Mouse (Mus musculus) embryonic facial prominence, embryonic 10.5 days (tissue): ENCODE measurements around the gene Fbxo40. TPM values are rescaled to one million over a fixed set of nuclear protein-coding genes. Genes with fewer than 3 reads are reported as not detected.

ENCODE experiments used
- DNase-seq: peaks from one replicate; pipeline ENCODE4 v3.0.0-alpha.2; 2017; ENCODE audit warnings: low spot score
- H3K27ac ChIP-seq: fragments of 300-500 bp; sonication (generic); replicated peaks from 2 replicates; pipeline ENCODE4 v1.5.1; 2016; ENCODE audit warnings: mild to moderate bottlenecking
- H3K27me3 ChIP-seq: fragments of 300-500 bp; sonication (generic); replicated peaks from 2 replicates; pipeline ENCODE4 v1.6.1; 2016; ENCODE audit warnings: low read depth, mild to moderate bottlenecking; ENCODE audit not compliant: poor library complexity, severe bottlenecking
- H3K36me3 ChIP-seq: fragments of 300-500 bp; sonication (generic); replicated peaks from 2 replicates; pipeline ENCODE4 v1.6.1; 2016; ENCODE audit warnings: mild to moderate bottlenecking, moderate library complexity
- H3K4me1 ChIP-seq: fragments of 300-500 bp; sonication (generic); 2 replicates; pipeline ENCODE4 v1.6.1; 2016
- H3K4me3 ChIP-seq: fragments of 300-500 bp; sonication (generic); 2 replicates; pipeline ENCODE4 v1.5.1; 2016; ENCODE audit warnings: mild to moderate bottlenecking, moderate library complexity
- H3K9me3 ChIP-seq: fragments of 300-500 bp; sonication (generic); 2 replicates; pipeline ENCODE4 v1.6.1; 2016; ENCODE audit warnings: mild to moderate bottlenecking
- WGBS: fragments of 180-500 bp; shearing (Covaris S2); methylation state at CpG from one replicate; pipeline ENCODE4 v1.1.7; 2016; 5-methylcytosine and 5-hydroxymethylcytosine counted together
- polyA plus RNA-seq: library from polyadenylated mRNA; unstranded; fragments of >200 nt; fragmentation: Nextera tagmentation; extraction: Ambion mirVana; gene quantifications from 2 replicates; pipeline ENCODE4 v1.2.1, GENCODE M21; 2016

Fbxo40 gene
- 0.15 and 0.46 TPM in 2 replicates for polyA plus RNA-seq

DNA sequence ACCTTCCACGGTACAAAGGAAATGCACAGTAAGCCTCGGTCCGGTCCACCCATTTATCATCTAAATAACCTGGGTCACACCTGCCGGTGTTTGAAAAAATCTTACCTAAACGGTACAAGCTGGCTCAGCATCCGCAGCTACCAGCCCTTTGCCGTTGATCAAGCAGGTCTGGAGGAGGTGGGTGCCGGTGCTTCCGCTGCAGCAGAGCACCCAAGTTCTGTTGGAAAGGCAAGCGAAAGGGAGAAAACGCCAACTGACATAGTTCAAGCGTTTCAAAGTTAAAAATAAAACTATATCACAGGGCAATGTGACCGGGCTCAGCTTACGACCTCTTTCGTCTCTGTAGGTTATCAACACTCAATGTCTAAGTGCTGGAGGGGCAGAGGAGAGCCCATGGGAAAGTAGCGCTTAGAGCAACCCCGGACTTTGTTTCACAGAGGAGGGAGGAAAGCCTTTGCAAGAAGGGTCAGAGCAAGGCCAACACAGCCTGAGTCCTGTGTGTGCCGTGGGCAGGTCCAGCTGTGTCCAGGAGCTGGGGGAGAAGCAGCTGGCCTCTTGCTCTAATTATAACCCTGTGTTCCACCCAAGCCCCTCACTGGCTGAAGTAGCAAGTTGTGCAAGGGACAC lies at the start of gene Fbxo40:
Gene Fbxo40, minus strand, starts transcription at position 469 of the 627 bp plus-strand sequence.
- Histone ChIP-seq H3K27me3 (no peaks in the 10 kb centered on the region), H3K4me1 (peaks cover 25% of the 10 kb centered on the region), H3K27ac (peak within 1 kb of the TSS; percentile 48; the same call in 1 of the 2 replicates), H3K9me3 (no peaks in the 10 kb centered on the region), H3K36me3 (no peaks in the 10 kb centered on the region), H3K4me3 (no peak within 1 kb of the TSS)
- 74% methylated on average over 18 of the region's 18 CpGs for WGBS
- peak; percentile 39 for DNase-seq

- H3K36me3 ChIP-seq: peaks cover 71% of the 10 kb centered on the region
- no peaks in the 10 kb centered on the region for H3K4me1 ChIP-seq
- no peak overlapping the region for H3K4me3 ChIP-seq
- no peak overlapping the region for H3K27ac ChIP-seq
- H3K27me3 ChIP-seq: no peaks in the 10 kb centered on the region
- 95% methylated on average over 8 of the region's 8 CpGs for WGBS
- no peaks in the 10 kb centered on the region for H3K9me3 ChIP-seq
- DNase-seq: no peak
These were observed 44.5 kb upstream of the Fbxo40 start for GRCm38 (mm10) chr16:37034751-37035150.

- H3K9me3 ChIP-seq: no peaks in the 10 kb centered on the region
- H3K4me1 ChIP-seq: no peaks in the 10 kb centered on the region
- peaks cover 76% of the 10 kb centered on the region for H3K36me3 ChIP-seq
- H3K27me3 ChIP-seq: no peaks in the 10 kb centered on the region
- H3K27ac ChIP-seq: no peak overlapping the region
- H3K4me3 ChIP-seq: no peak overlapping the region
- WGBS: 81% methylated on average over 3 of the region's 3 CpGs
- DNase-seq: no peak
These were observed 41.7 kb upstream of the Fbxo40 start for GRCm38 (mm10) chr16:37031996-37032395.

- Histone ChIP-seq H3K9me3 (no peaks in the 10 kb centered on the region), H3K4me3 (no peak overlapping the region), H3K27me3 (no peaks in the 10 kb centered on the region), H3K36me3 (peaks cover 69% of the 10 kb centered on the region), H3K27ac (no peak overlapping the region), H3K4me1 (no peaks in the 10 kb centered on the region)
- no peak for DNase-seq
- WGBS: 85% methylated on average over 3 of the region's 3 CpGs
These were observed 37.3 kb upstream of the Fbxo40 start for GRCm38 (mm10) chr16:37027581-37027980.

DNA sequence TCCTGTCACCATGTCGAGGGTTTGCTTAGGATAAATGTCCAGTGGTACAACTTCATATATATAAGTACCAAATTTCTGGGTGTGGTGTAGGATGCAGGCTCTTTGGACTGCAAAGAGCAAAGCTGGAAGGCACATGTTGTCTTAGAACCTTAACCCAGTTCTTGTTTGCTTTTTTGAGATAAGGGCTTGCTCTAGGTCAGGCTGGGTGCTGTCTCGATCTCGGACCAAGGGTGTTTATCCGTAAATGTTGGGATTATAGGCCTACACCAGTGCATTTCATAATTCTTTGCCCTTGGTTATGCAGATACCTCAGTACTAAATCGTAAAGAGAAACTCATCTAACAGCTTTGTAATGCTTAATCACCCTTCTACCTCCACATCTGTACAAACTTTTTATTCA lies 22.1 kb upstream of the Fbxo40 start:
- H3K9me3 ChIP-seq: no peaks in the 10 kb centered on the region
- peak overlapping the region; percentile 98 for H3K4me3 ChIP-seq
- H3K27ac ChIP-seq: peak overlapping the region; percentile 88
- peaks cover 24% of the 10 kb centered on the region for H3K36me3 ChIP-seq
- no peaks in the 10 kb centered on the region for H3K27me3 ChIP-seq
- 61% methylated on average over 5 of the region's 5 CpGs for WGBS
- peaks cover 16% of the 10 kb centered on the region for H3K4me1 ChIP-seq
- no peak for DNase-seq

DNA sequence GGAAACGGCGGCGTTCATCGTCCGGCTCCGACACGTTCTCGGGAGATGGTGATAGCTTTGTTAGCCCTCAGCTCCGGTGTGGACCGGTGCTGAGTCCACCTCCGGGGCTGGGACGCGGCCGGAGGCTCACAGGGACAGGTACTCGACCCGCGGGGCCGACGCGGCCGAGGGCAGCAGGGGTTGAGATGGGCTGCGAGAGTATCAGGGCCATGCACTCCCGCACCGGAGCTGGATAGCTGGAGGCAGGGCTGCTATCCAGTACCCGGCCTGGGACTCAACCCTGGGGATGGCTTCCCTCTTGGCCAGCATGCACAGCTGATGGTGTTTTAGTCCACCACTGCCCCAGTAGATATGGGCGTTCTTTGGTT lies 21.6 kb upstream of the Fbxo40 start:
- H3K4me3 ChIP-seq: peak overlapping the region; percentile 98
- H3K4me1 ChIP-seq: peaks cover 16% of the 10 kb centered on the region
- under 1% methylated on average over 26 of the region's 26 CpGs for WGBS
- DNase-seq: no peak
- H3K27me3 ChIP-seq: no peaks in the 10 kb centered on the region
- H3K9me3 ChIP-seq: no peaks in the 10 kb centered on the region
- H3K27ac ChIP-seq: peak overlapping the region; percentile 88
- peaks cover 24% of the 10 kb centered on the region for H3K36me3 ChIP-seq

DNA sequence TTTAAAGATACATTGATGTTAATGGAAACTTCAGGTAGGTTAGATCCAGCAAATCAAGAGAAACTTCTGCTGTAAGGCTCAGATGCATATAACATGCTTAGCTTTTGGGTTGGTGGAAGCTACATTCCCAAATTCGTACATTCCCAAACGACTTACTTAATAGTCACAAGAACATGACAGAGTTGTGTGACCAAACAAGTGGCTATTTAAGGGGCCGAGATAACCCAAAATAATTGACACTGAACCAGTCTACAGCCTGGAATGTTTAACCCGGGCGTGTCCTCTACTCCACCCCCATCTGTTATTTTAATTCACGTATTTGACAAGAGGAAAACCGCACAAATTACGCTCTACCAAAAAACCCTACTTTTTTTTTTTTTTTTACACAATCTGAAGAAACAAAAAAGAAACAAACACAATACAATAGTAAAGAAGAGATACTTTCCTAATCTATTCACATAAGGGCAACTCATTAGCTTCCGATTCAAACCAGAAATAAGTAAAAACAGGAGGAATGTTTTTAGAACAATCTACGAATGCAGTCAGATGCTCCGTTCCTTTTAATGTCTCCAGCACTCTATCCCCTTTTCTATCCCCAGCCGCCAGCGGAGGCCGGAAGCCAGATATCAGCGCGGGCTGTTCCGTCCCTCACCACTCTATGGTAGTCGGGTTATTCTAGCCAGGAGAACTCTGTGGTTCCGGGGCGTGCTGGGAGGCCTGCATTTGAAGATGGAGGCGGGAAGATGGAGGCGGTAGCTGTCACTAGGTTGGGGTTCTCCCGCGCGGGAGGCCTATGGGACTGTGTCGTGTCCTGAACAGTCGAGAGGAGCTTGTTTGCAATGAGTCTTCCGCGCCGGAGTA lies 21.0 kb upstream of the Fbxo40 start, which contains the start of gene Polq:
Gene Polq, plus strand, starts transcription at position 726 of the 861 bp plus-strand sequence.
- peak within 1 kb of the TSS; percentile 88 for H3K27ac ChIP-seq
- DNase-seq: peak; percentile 91
- no peaks in the 10 kb centered on the region for H3K27me3 ChIP-seq
- 7% methylated on average over 30 of the region's 30 CpGs for WGBS
- peaks cover 24% of the 10 kb centered on the region for H3K36me3 ChIP-seq
- peak within 1 kb of the TSS; percentile 98 for H3K4me3 ChIP-seq
- no peaks in the 10 kb centered on the region for H3K9me3 ChIP-seq
- peaks cover 16% of the 10 kb centered on the region for H3K4me1 ChIP-seq

- no peaks in the 10 kb centered on the region for H3K9me3 ChIP-seq
- no peak overlapping the region for H3K27ac ChIP-seq
- H3K4me3 ChIP-seq: peak overlapping the region; percentile 5; the same call in 1 of the 2 replicates
- 70% methylated on average over 4 of the region's 4 CpGs for WGBS
- DNase-seq: no peak
- H3K4me1 ChIP-seq: peaks cover 16% of the 10 kb centered on the region
- peaks cover 17% of the 10 kb centered on the region for H3K36me3 ChIP-seq
- no peaks in the 10 kb centered on the region for H3K27me3 ChIP-seq
These were observed 20.1 kb upstream of the Fbxo40 start for GRCm38 (mm10) chr16:37010370-37010769.

DNA sequence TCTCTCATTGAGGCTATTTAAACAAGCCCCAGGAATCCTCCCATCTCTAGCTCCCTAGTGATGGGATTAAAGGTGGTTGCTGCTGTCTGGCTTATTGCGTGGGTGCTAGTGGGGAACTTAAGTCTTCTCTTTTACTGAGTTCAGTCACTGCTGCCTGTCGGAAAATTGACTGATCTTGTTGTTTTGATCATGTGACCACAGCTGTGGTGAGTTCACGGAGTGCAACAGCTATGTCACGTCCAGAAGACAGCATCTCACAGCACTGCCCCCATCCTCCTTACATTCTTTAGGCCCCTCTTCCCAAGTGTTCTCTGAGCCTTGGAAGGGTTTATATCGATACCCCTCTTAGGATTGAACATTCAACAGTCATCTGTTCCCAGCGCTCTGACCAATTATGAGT lies 19.0 kb upstream of the Fbxo40 start:
- no peaks in the 10 kb centered on the region for H3K27me3 ChIP-seq
- no peak overlapping the region for H3K27ac ChIP-seq
- DNase-seq: no peak
- H3K4me1 ChIP-seq: peaks cover 16% of the 10 kb centered on the region
- peaks cover 6% of the 10 kb centered on the region for H3K36me3 ChIP-seq
- 70% methylated on average over 6 of the region's 6 CpGs for WGBS
- H3K4me3 ChIP-seq: no peak overlapping the region
- no peaks in the 10 kb centered on the region for H3K9me3 ChIP-seq

GRCm38 (mm10) chr16:36999366-36999972 lies 9.2 kb upstream of the Fbxo40 start:
- WGBS: 79% methylated on average over 9 of the region's 9 CpGs

GRCm38 (mm10) chr16:36997650-36998049 lies 7.4 kb upstream of the Fbxo40 start:
- H3K4me3 ChIP-seq: no peak overlapping the region
- H3K36me3 ChIP-seq: no peaks in the 10 kb centered on the region
- 85% methylated on average over 6 of the region's 6 CpGs for WGBS
- DNase-seq: no peak
- H3K9me3 ChIP-seq: no peaks in the 10 kb centered on the region
- no peaks in the 10 kb centered on the region for H3K27me3 ChIP-seq
- no peak overlapping the region for H3K27ac ChIP-seq
- H3K4me1 ChIP-seq: no peaks in the 10 kb centered on the region

More at GRCm38 (mm10) chr16:36999366-36999972, 9.2 kb upstream of the Fbxo40 start:
- Histone ChIP-seq H3K9me3 (no peaks in the 10 kb centered on the region), H3K27me3 (no peaks in the 10 kb centered on the region), H3K4me3 (no peak overlapping the region), H3K27ac (no peak overlapping the region), H3K4me1 (no peaks in the 10 kb centered on the region), H3K36me3 (no peaks in the 10 kb centered on the region)
- DNase-seq: no peak

DNA sequence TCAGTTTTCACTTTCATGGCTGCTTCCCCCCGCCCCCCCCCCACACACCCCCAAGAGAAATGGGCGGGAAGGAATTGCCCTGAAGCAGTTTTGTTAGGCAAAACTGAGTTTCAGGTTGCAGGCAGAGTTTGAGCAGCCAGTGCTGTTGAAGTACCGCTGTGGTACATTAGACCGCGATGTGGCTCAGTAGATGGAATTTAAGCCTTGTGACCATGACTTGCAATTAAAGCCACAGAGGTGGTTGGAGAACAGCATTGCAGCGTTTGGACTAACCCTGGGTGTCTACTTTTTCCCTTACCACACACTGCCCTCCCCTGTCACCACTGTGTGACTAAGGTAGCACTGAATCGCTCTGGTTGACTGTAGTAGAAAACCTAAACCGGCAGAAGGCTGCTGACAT lies 774 bp downstream of the Fbxo40 start:
- H3K9me3 ChIP-seq: no peaks in the 10 kb centered on the region
- WGBS: 57% methylated on average over 8 of the region's 8 CpGs
- H3K27me3 ChIP-seq: no peaks in the 10 kb centered on the region
- peak; percentile 37 for DNase-seq
- H3K36me3 ChIP-seq: no peaks in the 10 kb centered on the region
- no peak overlapping the region for H3K4me3 ChIP-seq
- peaks cover 25% of the 10 kb centered on the region for H3K4me1 ChIP-seq
- peak overlapping the region; percentile 35; the same call in 1 of the 2 replicates for H3K27ac ChIP-seq
